Mouse (Mus musculus): ENCODE measurements at regions not wholly inside any gene's neighbourhood (a gene's known extent, or its start where the extent isn't known, plus 50 kb on each side); places are given as distances from the start of the nearest gene placed in this dataset.
A peak's percentile ranks its signal among the peaks of the same experiment; 100 is the strongest.

- no peak for DNase-seq
Observed at GRCm38 (mm10) chr7:68571315-68571714, 177.7 kb downstream of the Arrdc4 start.

- no peak for DNase-seq
Observed at GRCm38 (mm10) chr7:68568127-68568510, 180.9 kb downstream of the Arrdc4 start.

- DNase-seq, result peak; percentile 39
Observed at GRCm38 (mm10) chr7:68567452-68568126, 181.5 kb downstream of the Arrdc4 start.

- DNase-seq, result peak; percentile 82
Observed at GRCm38 (mm10) chr7:68559440-68560343, 189.3 kb downstream of the Arrdc4 start.

- DNase-seq, result peak; percentile 78
Observed at GRCm38 (mm10) chr7:68550330-68550729, 198.7 kb downstream of the Arrdc4 start.

- peak; percentile 28 for DNase-seq
Observed at GRCm38 (mm10) chr7:68548176-68548575, 200.9 kb downstream of the Arrdc4 start.

GRCm38 (mm10) chr7:68544136-68544535 lies 204.9 kb downstream of the Arrdc4 start:
- DNase-seq, result peak; percentile 72

GRCm38 (mm10) chr7:68509096-68509495 lies 235.5 kb downstream of the Fam169b start:
- peak; percentile 80 for DNase-seq

GRCm38 (mm10) chr7:68491143-68491810 lies 217.6 kb downstream of the Fam169b start:
- peak; percentile 75 for DNase-seq

GRCm38 (mm10) chr7:68486676-68487075 lies 213.0 kb downstream of the Fam169b start:
- DNase-seq, result no peak

GRCm38 (mm10) chr7:68482553-68482952 lies 208.9 kb downstream of the Fam169b start:
- peak; percentile 31 for DNase-seq

GRCm38 (mm10) chr7:68480770-68481169 lies 207.1 kb downstream of the Fam169b start:
- DNase-seq, result peak; percentile 89

GRCm38 (mm10) chr7:68480336-68480735 lies 206.7 kb downstream of the Fam169b start:
- no peak for DNase-seq

- DNase-seq, result no peak
Observed at GRCm38 (mm10) chr7:68478044-68478443, 204.4 kb downstream of the Fam169b start.

- no peak for DNase-seq
Observed at GRCm38 (mm10) chr7:68472800-68473199, 199.2 kb downstream of the Fam169b start.

- no peak for DNase-seq
Observed at GRCm38 (mm10) chr7:68470983-68471382, 197.3 kb downstream of the Fam169b start.

GRCm38 (mm10) chr7:68468574-68468973 lies 194.9 kb downstream of the Fam169b start:
- DNase-seq, result no peak

- DNase-seq, result peak; percentile 70
Observed at GRCm38 (mm10) chr7:68457842-68458241, 184.2 kb downstream of the Fam169b start.

GRCm38 (mm10) chr7:68455451-68455850 lies 181.8 kb downstream of the Fam169b start:
- DNase-seq, result peak; percentile 53

- DNase-seq, result peak; percentile 40
Observed at GRCm38 (mm10) chr7:68453028-68453692, 179.5 kb downstream of the Fam169b start.

- DNase-seq, result peak; percentile 73
Observed at GRCm38 (mm10) chr7:68444426-68445095, 170.9 kb downstream of the Fam169b start.

- peak; percentile 66 for DNase-seq
Observed at GRCm38 (mm10) chr7:68440661-68441150, 167.1 kb downstream of the Fam169b start.

Measured in heart, adult 11 months (tissue).